Mouse (Mus musculus): ENCODE data around the gene Nmt1. TPM values are rescaled to one million over a fixed set of nuclear protein-coding genes. Genes with fewer than 3 reads are reported as not detected.

The Nmt1 gene
- total and polyA plus RNA-seq, 2 experiments from 2014 or later = 46.6 to 47.6 TPM

GRCm38 (mm10) chr11:103106386-103106785 lies 78.4 kb downstream of the Nmt1 start:
- Histone ChIP-seq H3K27me3 (ENCODE audit: control insufficient read depth, insufficient read depth, low read length) (no peaks in the 10 kb centered on the region), H3K36me3 (replicated peaks; ENCODE audit: control insufficient read depth, insufficient read depth, low read length) (no peaks in the 10 kb centered on the region; the same call in 1 of the 2 replicates), H3K4me2 (ENCODE audit: low read depth, low read length) (no peak overlapping the region), H3K9me3 (replicated peaks; ENCODE audit: control insufficient read depth, low read length) (no peaks in the 10 kb centered on the region), H3K4me3 (ENCODE audit: low read depth, low read length) (no peak overlapping the region), H3K9ac (replicated peaks; ENCODE audit: low read depth, low read length) (no peak overlapping the region), H3K27ac (ENCODE audit: low read depth) (no peak overlapping the region), H3K4me1 (ENCODE audit: control insufficient read depth, insufficient read depth) (peaks cover 13% of the 10 kb centered on the region)
- no peak for TF ChIP-seq CTCF (IDR thresholded peaks at IDR 0.05; ENCODE audit: low read depth)
- TF ChIP-seq EP300 (IDR thresholded peaks at IDR 0.05; ENCODE audit: low read depth) = no peak
- DNase-seq (ENCODE audit: low spot score) = no peak
- ATAC-seq (ENCODE audit: insufficient read depth, low read depth) = no peak
- 80% methylated on average over 4 of the region's 4 CpGs for WGBS

- H3K4me1 ChIP-seq (ENCODE audit: control insufficient read depth, insufficient read depth) = peaks cover 21% of the 10 kb centered on the region
- H3K4me2 ChIP-seq (ENCODE audit: low read depth, low read length) = peak overlapping the region; percentile 86
- H3K36me3 ChIP-seq (replicated peaks; ENCODE audit: control insufficient read depth, insufficient read depth, low read length) = no peaks in the 10 kb centered on the region; the same call in 1 of the 2 replicates
- H3K9me3 ChIP-seq (replicated peaks; ENCODE audit: control insufficient read depth, low read length) = no peaks in the 10 kb centered on the region
- no peak for TF ChIP-seq CTCF (IDR thresholded peaks at IDR 0.05; ENCODE audit: low read depth)
- no peak for TF ChIP-seq EP300 (IDR thresholded peaks at IDR 0.05; ENCODE audit: low read depth)
- peak overlapping the region; percentile 65; the same call in 1 of the 2 replicates for H3K9ac ChIP-seq (replicated peaks; ENCODE audit: low read depth, low read length)
- DNase-seq (ENCODE audit: low spot score) = peak; percentile 5
- 22% methylated on average over 10 of the region's 10 CpGs for WGBS
- peak overlapping the region; percentile 69 for H3K27ac ChIP-seq (ENCODE audit: low read depth)
- no peaks in the 10 kb centered on the region for H3K27me3 ChIP-seq (ENCODE audit: control insufficient read depth, insufficient read depth, low read length)
- H3K4me3 ChIP-seq (ENCODE audit: low read depth, low read length) = peak overlapping the region; percentile 49
- no peak for ATAC-seq (ENCODE audit: insufficient read depth, low read depth)
Measured at GRCm38 (mm10) chr11:103111301-103111700, 83.3 kb downstream of the Nmt1 start.

- WGBS = 7% methylated on average over 28 of the region's 28 CpGs
- Histone ChIP-seq H3K4me3 (ENCODE audit: low read depth, low read length) (peak overlapping the region; percentile 49), H3K4me1 (ENCODE audit: control insufficient read depth, insufficient read depth) (peaks cover 21% of the 10 kb centered on the region), H3K27me3 (ENCODE audit: control insufficient read depth, insufficient read depth, low read length) (no peaks in the 10 kb centered on the region), H3K27ac (ENCODE audit: low read depth) (peak overlapping the region; percentile 69), H3K36me3 (replicated peaks; ENCODE audit: control insufficient read depth, insufficient read depth, low read length) (no peaks in the 10 kb centered on the region), H3K9me3 (replicated peaks; ENCODE audit: control insufficient read depth, low read length) (no peaks in the 10 kb centered on the region), H3K9ac (replicated peaks; ENCODE audit: low read depth, low read length) (peak overlapping the region; percentile 65), H3K4me2 (ENCODE audit: low read depth, low read length) (peak overlapping the region; percentile 86)
- ATAC-seq (ENCODE audit: insufficient read depth, low read depth) (peak; percentile 21), DNase-seq (ENCODE audit: low spot score) (peak; percentile 60)
- TF ChIP-seq EP300 (IDR thresholded peaks at IDR 0.05; ENCODE audit: low read depth) (no peak), CTCF (IDR thresholded peaks at IDR 0.05; ENCODE audit: low read depth) (no peak)
Measured at GRCm38 (mm10) chr11:103111881-103112551, 84.0 kb downstream of the Nmt1 start.

- ATAC-seq (ENCODE audit: insufficient read depth, low read depth) (no peak), DNase-seq (ENCODE audit: low spot score) (no peak)
- peak overlapping the region; percentile 69 for H3K27ac ChIP-seq (ENCODE audit: low read depth)
- no peaks in the 10 kb centered on the region for H3K9me3 ChIP-seq (replicated peaks; ENCODE audit: control insufficient read depth, low read length)
- H3K4me2 ChIP-seq (ENCODE audit: low read depth, low read length) = peak overlapping the region; percentile 86
- TF ChIP-seq EP300 (IDR thresholded peaks at IDR 0.05; ENCODE audit: low read depth) (no peak), CTCF (IDR thresholded peaks at IDR 0.05; ENCODE audit: low read depth) (no peak)
- H3K9ac ChIP-seq (replicated peaks; ENCODE audit: low read depth, low read length) = peak overlapping the region; percentile 65
- peaks cover 21% of the 10 kb centered on the region for H3K4me1 ChIP-seq (ENCODE audit: control insufficient read depth, insufficient read depth)
- no peaks in the 10 kb centered on the region for H3K27me3 ChIP-seq (ENCODE audit: control insufficient read depth, insufficient read depth, low read length)
- 21% methylated on average over 9 of the region's 9 CpGs for WGBS
- H3K4me3 ChIP-seq (ENCODE audit: low read depth, low read length) = peak overlapping the region; percentile 49
- no peaks in the 10 kb centered on the region for H3K36me3 ChIP-seq (replicated peaks; ENCODE audit: control insufficient read depth, insufficient read depth, low read length)
Measured at GRCm38 (mm10) chr11:103112552-103112912, 84.5 kb downstream of the Nmt1 start.

GRCm38 (mm10) chr11:103113005-103113404 lies 85.0 kb downstream of the Nmt1 start:
- Histone ChIP-seq H3K9me3 (replicated peaks; ENCODE audit: control insufficient read depth, low read length) (no peaks in the 10 kb centered on the region), H3K4me3 (ENCODE audit: low read depth, low read length) (no peak overlapping the region), H3K4me1 (ENCODE audit: control insufficient read depth, insufficient read depth) (peaks cover 21% of the 10 kb centered on the region), H3K4me2 (ENCODE audit: low read depth, low read length) (peak overlapping the region; percentile 86), H3K27me3 (ENCODE audit: control insufficient read depth, insufficient read depth, low read length) (no peaks in the 10 kb centered on the region), H3K27ac (ENCODE audit: low read depth) (peak overlapping the region; percentile 69; the same call in 1 of the 2 replicates), H3K36me3 (replicated peaks; ENCODE audit: control insufficient read depth, insufficient read depth, low read length) (no peaks in the 10 kb centered on the region), H3K9ac (replicated peaks; ENCODE audit: low read depth, low read length) (no peak overlapping the region; the same call in 1 of the 2 replicates)
- 47% methylated on average over 12 of the region's 12 CpGs for WGBS
- TF ChIP-seq EP300 (IDR thresholded peaks at IDR 0.05; ENCODE audit: low read depth) (no peak), CTCF (IDR thresholded peaks at IDR 0.05; ENCODE audit: low read depth) (no peak)
- DNase-seq (ENCODE audit: low spot score) (no peak), ATAC-seq (ENCODE audit: insufficient read depth, low read depth) (no peak)

GRCm38 (mm10) chr11:103113771-103114170 lies 85.8 kb downstream of the Nmt1 start:
- no peak overlapping the region for H3K9ac ChIP-seq (replicated peaks; ENCODE audit: low read depth, low read length)

More at GRCm38 (mm10) chr11:103113771-103114170, 85.8 kb downstream of the Nmt1 start:
- WGBS = 80% methylated on average over 4 of the region's 4 CpGs
- no peak overlapping the region for H3K4me3 ChIP-seq (ENCODE audit: low read depth, low read length)
- no peaks in the 10 kb centered on the region for H3K27me3 ChIP-seq (ENCODE audit: control insufficient read depth, insufficient read depth, low read length)
- DNase-seq (ENCODE audit: low spot score) (no peak), ATAC-seq (ENCODE audit: insufficient read depth, low read depth) (no peak)
- TF ChIP-seq CTCF (IDR thresholded peaks at IDR 0.05; ENCODE audit: low read depth) (no peak), EP300 (IDR thresholded peaks at IDR 0.05; ENCODE audit: low read depth) (no peak)
- peaks cover 25% of the 10 kb centered on the region for H3K4me1 ChIP-seq (ENCODE audit: control insufficient read depth, insufficient read depth)
- H3K27ac ChIP-seq (ENCODE audit: low read depth) = no peak overlapping the region
- H3K36me3 ChIP-seq (replicated peaks; ENCODE audit: control insufficient read depth, insufficient read depth, low read length) = no peaks in the 10 kb centered on the region
- H3K9me3 ChIP-seq (replicated peaks; ENCODE audit: control insufficient read depth, low read length) = no peaks in the 10 kb centered on the region
- H3K4me2 ChIP-seq (ENCODE audit: low read depth, low read length) = no peak overlapping the region
